Mouse (Mus musculus): ENCODE results near the gene Ccdc33. TPM values are rescaled to one million over a fixed set of nuclear protein-coding genes. Genes with fewer than 3 reads are reported as not detected.

Ccdc33 gene
- polyA plus RNA-seq, 1 experiment from 2014 or later: 0.73 TPM

DNA sequence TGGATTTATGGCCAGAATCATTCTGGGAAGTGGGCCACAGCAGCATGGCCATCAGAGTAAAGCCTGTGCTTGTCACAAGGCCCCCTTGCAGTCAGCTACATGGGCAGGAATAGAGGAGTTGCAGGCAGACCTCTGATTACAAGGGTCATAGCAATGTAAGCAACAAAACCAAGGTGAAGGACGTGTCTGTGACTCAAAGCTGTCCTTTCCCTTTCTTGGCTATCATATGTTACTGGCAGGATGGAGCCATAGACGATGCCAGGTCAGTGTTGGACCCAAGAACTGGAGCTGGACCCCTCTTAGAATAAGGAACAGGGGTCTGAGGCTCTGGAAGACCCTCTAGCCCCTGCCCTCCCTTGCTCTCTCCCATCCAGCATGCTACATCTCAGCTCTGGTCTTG lies 30.2 kb upstream of the Ccdc33 start:
- Histone ChIP-seq H3K27me3 (no peaks in the 10 kb centered on the region), H3K9me3 (no peaks in the 10 kb centered on the region), H3K36me3 (no peaks in the 10 kb centered on the region), H3K27ac (no peak overlapping the region), H3K9ac (replicated peaks) (no peak overlapping the region), H3K4me1 (replicated peaks) (peaks cover 13% of the 10 kb centered on the region), H3K4me3 (replicated peaks) (no peak overlapping the region), H3K4me2 (replicated peaks) (no peak overlapping the region)
- no peak for ATAC-seq
- 66% methylated on average over 2 of the region's 2 CpGs for WGBS

DNA sequence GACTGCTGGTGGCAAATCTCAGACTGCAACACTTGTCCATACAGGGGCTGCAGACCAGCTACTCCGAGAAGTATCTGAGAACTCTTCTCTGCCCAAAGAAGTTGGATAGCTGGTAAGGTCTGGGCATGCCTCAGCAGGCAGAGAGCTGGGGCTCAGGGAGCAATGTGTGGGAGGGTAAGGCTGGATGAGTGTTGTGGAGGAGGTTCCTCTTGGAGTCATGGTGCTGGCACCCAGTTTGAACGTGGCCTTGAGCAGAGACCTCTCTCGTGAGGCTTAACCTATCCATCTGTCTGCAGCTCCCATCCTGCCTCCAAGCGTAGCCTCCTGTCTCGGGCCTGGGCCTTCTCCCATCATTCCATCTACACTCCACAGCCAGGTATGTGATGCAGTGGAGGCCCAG lies 26.8 kb upstream of the Ccdc33 start:
- Histone ChIP-seq H3K4me1 (replicated peaks) (peaks cover 20% of the 10 kb centered on the region), H3K9ac (replicated peaks) (no peak overlapping the region), H3K4me2 (replicated peaks) (no peak overlapping the region), H3K27ac (no peak overlapping the region), H3K4me3 (replicated peaks) (no peak overlapping the region), H3K27me3 (0 out of 2 replicates have a peak, but pooled peaks cover 3% of the 10 kb centered on the region), H3K36me3 (no peaks in the 10 kb centered on the region), H3K9me3 (no peaks in the 10 kb centered on the region)
- 90% methylated on average over 5 of the region's 5 CpGs for WGBS
- ATAC-seq: no peak

DNA sequence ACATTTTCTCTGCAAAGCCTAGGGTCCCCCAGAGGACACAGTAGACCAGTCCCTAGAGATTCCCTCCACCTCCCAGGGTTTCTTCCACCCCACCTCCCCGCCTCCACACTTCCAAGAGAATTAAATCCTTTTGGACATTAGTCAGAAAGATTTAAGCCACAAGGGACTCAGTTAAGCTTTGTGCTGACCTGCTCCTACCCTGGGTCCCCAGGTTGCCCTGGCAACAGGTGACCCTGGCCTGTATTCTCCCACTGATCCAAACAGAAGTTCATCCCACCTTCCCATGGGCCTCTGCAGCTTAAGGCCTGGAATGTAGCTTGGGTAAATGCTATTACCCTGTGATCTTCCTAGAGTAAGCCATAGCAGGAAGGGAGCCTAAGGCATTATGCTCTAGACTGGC lies 26.0 kb upstream of the Ccdc33 start:
- Histone ChIP-seq H3K9ac (replicated peaks) (no peak overlapping the region), H3K4me3 (replicated peaks) (no peak overlapping the region), H3K4me2 (replicated peaks) (no peak overlapping the region), H3K9me3 (no peaks in the 10 kb centered on the region), H3K36me3 (no peaks in the 10 kb centered on the region), H3K27ac (no peak overlapping the region), H3K4me1 (replicated peaks) (peaks cover 20% of the 10 kb centered on the region), H3K27me3 (0 out of 2 replicates have a peak, but pooled peaks cover 3% of the 10 kb centered on the region)
- ATAC-seq: 0 out of 2 replicates have a peak, but pooled peaks have one; percentile 26
- WGBS: 17% methylated on average over 1 of the region's 1 CpGs

DNA sequence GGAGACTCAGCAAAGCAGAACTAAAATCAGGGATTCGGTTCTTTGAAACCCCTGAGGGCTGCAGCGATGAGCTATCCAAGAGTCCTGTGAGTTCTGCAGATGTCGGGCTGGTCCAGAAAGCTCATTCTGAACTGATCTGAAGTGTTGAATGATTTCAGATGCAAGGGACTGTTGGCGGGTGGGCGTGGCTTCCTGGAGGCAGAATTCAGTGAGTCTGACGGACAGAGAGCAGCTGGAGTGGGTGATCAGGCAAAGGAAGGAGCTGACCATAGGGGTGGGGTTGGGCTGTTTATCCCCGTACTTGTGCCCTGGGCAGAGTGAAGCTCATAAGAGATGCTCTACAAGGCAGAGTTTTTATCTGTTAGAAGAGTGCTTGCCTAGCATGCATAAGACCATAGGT lies 24.8 kb upstream of the Ccdc33 start:
- no peak overlapping the region for H3K4me3 ChIP-seq (replicated peaks)
- no peak for ATAC-seq
- H3K4me1 ChIP-seq (replicated peaks): peaks cover 20% of the 10 kb centered on the region
- H3K9ac ChIP-seq (replicated peaks): no peak overlapping the region
- no peaks in the 10 kb centered on the region for H3K9me3 ChIP-seq
- no peaks in the 10 kb centered on the region for H3K36me3 ChIP-seq
- H3K27ac ChIP-seq: no peak overlapping the region
- 0 out of 2 replicates have a peak, but pooled peaks cover 3% of the 10 kb centered on the region for H3K27me3 ChIP-seq
- H3K4me2 ChIP-seq (replicated peaks): no peak overlapping the region
- 32% methylated on average over 7 of the region's 7 CpGs for WGBS

DNA sequence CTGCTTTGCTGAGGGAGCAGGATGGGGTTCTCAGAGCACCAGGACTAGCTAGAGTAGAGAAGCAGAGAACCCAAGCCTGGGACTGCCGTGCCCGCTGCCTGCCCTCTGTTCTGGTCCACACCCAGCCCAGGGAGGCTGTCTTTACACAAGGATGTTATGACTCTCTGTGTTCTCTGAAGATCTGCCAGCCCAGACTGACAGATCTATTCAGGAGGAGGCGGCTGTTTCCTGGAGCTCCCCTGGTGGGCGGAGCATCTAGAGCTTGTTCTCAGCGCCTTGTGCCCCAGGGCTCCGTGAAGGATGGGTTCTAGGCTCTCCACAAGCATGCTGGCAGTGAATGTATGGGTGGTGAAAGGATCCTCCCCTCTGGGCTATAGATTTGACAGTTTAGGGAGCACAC lies 21.3 kb upstream of the Ccdc33 start:
- H3K4me3 ChIP-seq (replicated peaks): no peak overlapping the region
- no peaks in the 10 kb centered on the region for H3K9me3 ChIP-seq
- 53% methylated on average over 6 of the region's 6 CpGs for WGBS
- no peaks in the 10 kb centered on the region for H3K36me3 ChIP-seq
- no peak for ATAC-seq
- H3K4me1 ChIP-seq (replicated peaks): peaks cover 21% of the 10 kb centered on the region
- H3K9ac ChIP-seq (replicated peaks): no peak overlapping the region
- H3K27ac ChIP-seq: no peak overlapping the region
- no peak overlapping the region for H3K4me2 ChIP-seq (replicated peaks)
- H3K27me3 ChIP-seq: peaks cover 16% of the 10 kb centered on the region; the same call in 1 of the 2 replicates

DNA sequence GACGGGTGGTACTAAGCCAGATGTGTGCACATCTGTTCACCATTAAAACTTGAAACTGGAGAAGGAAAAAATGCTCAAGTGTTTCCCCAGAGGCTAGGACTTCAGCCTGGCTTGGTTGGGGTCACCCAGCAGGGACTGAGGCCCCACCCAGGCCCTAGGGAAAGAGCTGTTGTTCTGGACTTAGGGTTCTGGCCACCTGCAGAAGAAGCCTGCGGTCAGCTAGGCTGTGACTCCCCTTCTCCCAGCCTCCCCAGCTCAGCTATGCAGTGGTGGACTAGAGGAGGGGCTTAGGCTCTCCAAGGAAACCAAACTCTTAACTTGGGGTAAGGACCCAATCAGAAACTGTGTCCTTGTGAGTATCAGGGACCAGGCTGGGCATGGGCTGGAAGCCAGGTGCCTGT lies 17.3 kb upstream of the Ccdc33 start:
- 43% methylated on average over 2 of the region's 2 CpGs for WGBS
- peaks cover 29% of the 10 kb centered on the region for H3K4me1 ChIP-seq (replicated peaks)
- ATAC-seq: no peak
- H3K27me3 ChIP-seq: peaks cover 19% of the 10 kb centered on the region; the same call in 1 of the 2 replicates
- H3K4me2 ChIP-seq (replicated peaks): no peak overlapping the region
- no peaks in the 10 kb centered on the region for H3K36me3 ChIP-seq
- no peaks in the 10 kb centered on the region for H3K9me3 ChIP-seq
- H3K4me3 ChIP-seq (replicated peaks): no peak overlapping the region
- H3K27ac ChIP-seq: no peak overlapping the region
- H3K9ac ChIP-seq (replicated peaks): no peak overlapping the region

DNA sequence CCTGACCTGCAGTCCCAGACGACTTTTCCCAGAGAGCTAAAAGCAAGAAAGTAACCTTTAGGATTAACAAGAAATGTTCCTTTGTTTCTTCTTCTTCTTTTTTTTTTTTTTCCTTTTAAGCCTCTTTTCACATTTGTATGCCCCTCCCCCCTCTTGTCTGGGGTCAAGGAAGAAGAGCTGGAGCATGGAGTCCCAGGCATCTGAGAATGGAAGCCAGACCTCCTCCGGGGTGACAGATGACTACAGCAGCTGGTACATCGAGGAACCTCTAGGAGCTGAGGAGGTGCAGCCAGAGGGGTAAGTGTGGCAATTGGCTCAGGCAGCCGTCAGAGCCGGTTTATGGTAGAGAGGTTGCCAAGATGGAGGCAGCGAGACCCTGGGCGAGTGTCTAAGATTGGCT lies 16.3 kb upstream of the Ccdc33 start:
- Histone ChIP-seq H3K4me1 (replicated peaks) (peaks cover 30% of the 10 kb centered on the region), H3K27me3 (peaks cover 25% of the 10 kb centered on the region; the same call in 1 of the 2 replicates), H3K9ac (replicated peaks) (no peak overlapping the region), H3K36me3 (no peaks in the 10 kb centered on the region), H3K27ac (0 out of 2 replicates have a peak overlapping the region, but pooled peaks have one; percentile 1), H3K4me2 (replicated peaks) (no peak overlapping the region; the same call in 1 of the 2 replicates), H3K4me3 (replicated peaks) (no peak overlapping the region), H3K9me3 (no peaks in the 10 kb centered on the region)
- 36% methylated on average over 7 of the region's 7 CpGs for WGBS
- ATAC-seq: no peak

DNA sequence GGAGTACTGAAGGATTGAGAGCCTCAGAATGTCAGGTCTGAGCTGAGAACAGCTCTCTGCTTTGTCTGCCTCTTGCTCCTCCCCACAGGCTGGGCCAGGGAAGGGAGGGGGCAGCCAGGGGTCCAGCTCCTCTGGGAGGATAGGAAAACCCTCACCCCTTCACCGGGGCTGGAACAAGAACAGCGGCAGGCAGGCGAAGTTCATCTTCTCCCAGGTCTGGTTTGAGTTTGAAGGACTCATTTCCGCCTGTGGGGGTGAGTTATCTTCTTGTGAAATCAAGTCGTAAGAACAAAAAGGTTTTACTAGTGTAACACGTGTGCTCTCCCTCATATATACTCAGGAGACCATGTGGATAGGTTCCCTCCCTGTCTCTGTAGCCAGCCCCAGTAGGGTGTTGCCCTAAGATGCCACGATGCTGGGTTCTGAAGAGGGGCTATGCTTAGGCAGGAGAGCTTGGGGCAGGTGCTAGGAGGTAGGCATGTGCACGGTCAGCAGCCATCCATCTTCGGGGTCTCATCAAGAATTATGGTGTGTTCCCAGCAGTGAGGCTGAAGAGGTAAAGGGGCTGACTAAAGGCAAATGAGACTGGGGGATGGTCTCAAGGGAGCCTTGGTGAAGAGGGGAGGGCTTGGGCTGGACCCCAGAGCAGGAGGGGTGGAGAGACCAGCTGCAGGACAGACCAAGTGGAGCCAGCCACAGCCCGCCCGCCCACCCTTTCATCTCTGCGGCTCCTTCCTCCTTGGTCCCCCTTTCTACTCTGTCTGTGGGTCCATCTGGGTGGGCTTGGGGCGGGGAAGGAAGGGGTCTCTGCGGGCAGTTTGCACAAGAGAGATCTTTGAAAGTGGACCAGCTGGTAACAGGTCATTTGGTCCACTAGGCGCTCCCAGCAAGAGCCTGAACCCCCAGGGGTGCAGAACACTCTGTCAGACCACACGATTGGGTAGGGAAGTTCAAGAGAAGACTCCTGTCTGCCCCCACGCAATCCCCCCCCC lies 15.6 kb upstream of the Ccdc33 start:
- peak; percentile 44; the same call in 1 of the 2 replicates for ATAC-seq
- no peaks in the 10 kb centered on the region for H3K9me3 ChIP-seq
- no peaks in the 10 kb centered on the region for H3K36me3 ChIP-seq
- H3K4me2 ChIP-seq (replicated peaks): no peak overlapping the region; the same call in 1 of the 2 replicates
- H3K27ac ChIP-seq: peak overlapping the region; percentile 44; the same call in 1 of the 2 replicates
- 15% methylated on average over 16 of the region's 17 CpGs for WGBS
- H3K27me3 ChIP-seq: peaks cover 29% of the 10 kb centered on the region
- peaks cover 37% of the 10 kb centered on the region for H3K4me1 ChIP-seq (replicated peaks)
- H3K4me3 ChIP-seq (replicated peaks): no peak overlapping the region
- no peak overlapping the region for H3K9ac ChIP-seq (replicated peaks)

DNA sequence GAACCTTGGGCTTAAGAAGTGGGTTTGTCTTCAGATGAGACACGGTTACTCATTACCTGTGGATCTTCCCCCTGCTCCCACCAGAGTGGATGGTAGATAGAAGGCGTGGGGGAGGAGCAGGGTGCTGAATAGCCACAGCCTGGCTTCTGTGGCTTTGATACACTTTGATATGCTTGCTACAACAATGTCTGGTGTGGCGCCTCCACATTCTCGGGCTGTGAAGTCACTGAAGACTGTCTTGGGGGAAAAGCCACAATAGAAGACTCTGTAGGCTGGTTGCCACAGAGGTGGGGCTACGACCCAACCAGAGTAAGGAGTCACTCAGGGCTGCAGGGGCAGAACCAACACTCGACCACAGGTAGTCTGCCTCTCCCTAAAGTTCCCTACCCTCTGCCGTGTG lies 13.1 kb upstream of the Ccdc33 start:
- 66% methylated on average over 7 of the region's 7 CpGs for WGBS
- no peaks in the 10 kb centered on the region for H3K9me3 ChIP-seq
- H3K36me3 ChIP-seq: no peaks in the 10 kb centered on the region
- peaks cover 46% of the 10 kb centered on the region for H3K4me1 ChIP-seq (replicated peaks)
- H3K4me3 ChIP-seq (replicated peaks): no peak overlapping the region
- no peak for ATAC-seq
- no peak overlapping the region for H3K27ac ChIP-seq
- H3K27me3 ChIP-seq: peaks cover 25% of the 10 kb centered on the region
- no peak overlapping the region for H3K4me2 ChIP-seq (replicated peaks)
- H3K9ac ChIP-seq (replicated peaks): no peak overlapping the region

DNA sequence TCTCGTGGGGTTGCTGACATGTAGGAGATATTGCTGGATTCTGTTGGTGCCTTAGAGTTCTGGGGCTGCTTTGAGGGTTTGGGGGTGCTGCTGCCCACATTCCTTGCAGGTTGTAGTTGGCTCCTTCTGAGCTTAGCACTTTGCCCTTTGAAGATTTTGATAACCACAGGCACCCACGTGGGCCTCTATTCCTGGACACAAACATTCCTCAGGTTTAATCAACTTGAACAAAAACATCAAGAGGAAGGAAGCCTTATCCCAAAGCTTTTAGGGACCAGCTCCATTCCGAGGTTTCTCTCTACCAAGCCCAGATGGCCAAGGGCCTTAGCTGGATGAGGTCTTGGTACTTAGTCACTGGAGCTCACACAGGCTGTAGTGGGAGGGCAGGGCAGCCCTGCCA lies 12.3 kb upstream of the Ccdc33 start:
- H3K9ac ChIP-seq (replicated peaks): no peak overlapping the region
- 37% methylated on average over 3 of the region's 3 CpGs for WGBS

DNA sequence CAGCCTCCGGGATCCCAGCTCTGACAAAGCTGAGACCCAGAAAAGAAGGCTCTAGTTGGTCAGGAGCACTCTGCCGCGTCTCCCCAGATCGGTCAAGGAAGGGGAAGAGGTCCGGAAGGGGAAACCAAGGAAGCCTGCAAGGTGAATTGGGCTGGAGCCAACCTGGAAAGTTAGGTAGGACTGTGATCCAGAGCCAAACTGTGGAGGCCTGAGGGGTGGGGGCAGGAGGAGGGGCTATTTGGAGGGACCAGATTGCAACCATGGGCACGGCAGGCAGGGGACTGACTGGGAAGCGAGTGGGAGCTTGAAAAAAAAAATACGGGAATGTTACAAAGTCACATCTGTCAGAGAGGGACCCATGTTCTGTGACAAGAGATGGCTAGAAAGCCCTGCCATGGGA lies 10.9 kb upstream of the Ccdc33 start:
- H3K27ac ChIP-seq: no peak overlapping the region
- H3K9ac ChIP-seq (replicated peaks): peak overlapping the region; percentile 44; the same call in 1 of the 2 replicates
- H3K27me3 ChIP-seq: peaks cover 28% of the 10 kb centered on the region
- H3K9me3 ChIP-seq: no peaks in the 10 kb centered on the region
- no peak for ATAC-seq
- WGBS: 19% methylated on average over 8 of the region's 8 CpGs
- peak overlapping the region; percentile 31 for H3K4me2 ChIP-seq (replicated peaks)
- no peaks in the 10 kb centered on the region for H3K36me3 ChIP-seq
- peaks cover 40% of the 10 kb centered on the region for H3K4me1 ChIP-seq (replicated peaks)
- H3K4me3 ChIP-seq (replicated peaks): no peak overlapping the region

More for the DNA sequence above, 12.3 kb upstream of the Ccdc33 start:
- no peaks in the 10 kb centered on the region for H3K36me3 ChIP-seq
- peaks cover 46% of the 10 kb centered on the region for H3K4me1 ChIP-seq (replicated peaks)
- H3K4me2 ChIP-seq (replicated peaks): no peak overlapping the region
- no peaks in the 10 kb centered on the region for H3K9me3 ChIP-seq
- ATAC-seq: no peak
- no peak overlapping the region for H3K27ac ChIP-seq
- peaks cover 25% of the 10 kb centered on the region for H3K27me3 ChIP-seq
- no peak overlapping the region for H3K4me3 ChIP-seq (replicated peaks)

DNA sequence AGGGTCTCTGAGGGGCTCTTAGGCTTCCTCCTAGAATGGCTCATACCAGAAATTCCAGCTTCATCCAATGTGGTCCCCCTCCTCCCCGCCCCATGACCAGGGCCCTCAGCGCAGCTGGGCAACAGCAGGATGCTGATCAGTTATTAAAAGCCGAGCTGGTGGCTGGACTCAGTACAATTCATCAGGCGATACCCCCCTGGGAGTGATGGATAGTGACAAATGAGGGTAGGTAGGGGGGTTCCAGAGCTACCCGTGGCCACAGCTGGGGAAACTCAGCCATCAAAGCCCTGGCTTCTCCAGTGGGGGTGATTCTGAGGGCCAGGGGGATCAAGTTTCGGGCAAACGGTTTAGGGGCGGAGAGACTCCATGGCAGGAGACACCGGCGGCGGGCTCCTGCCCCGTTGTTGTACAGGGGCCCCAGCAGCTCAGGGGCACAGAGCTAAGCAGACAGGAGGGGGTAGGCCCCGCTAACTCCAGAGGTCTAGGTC lies 10.3 kb upstream of the Ccdc33 start:
- no peak overlapping the region for H3K27ac ChIP-seq
- no peaks in the 10 kb centered on the region for H3K9me3 ChIP-seq
- WGBS: 6% methylated on average over 13 of the region's 13 CpGs
- peaks cover 32% of the 10 kb centered on the region for H3K27me3 ChIP-seq
- ATAC-seq: no peak
- H3K9ac ChIP-seq (replicated peaks): peak overlapping the region; percentile 44
- H3K4me3 ChIP-seq (replicated peaks): no peak overlapping the region
- no peaks in the 10 kb centered on the region for H3K36me3 ChIP-seq
- peaks cover 35% of the 10 kb centered on the region for H3K4me1 ChIP-seq (replicated peaks)
- peak overlapping the region; percentile 31 for H3K4me2 ChIP-seq (replicated peaks)

Measured in midbrain, embryonic 13.5 days (tissue).